Mouse (Mus musculus) layer of hippocampus, adult 6 months (tissue): ENCODE results near the gene Grtp1. TPM values are rescaled to one million over a fixed set of nuclear protein-coding genes. Genes with fewer than 3 reads are reported as not detected.

Source experiments
- long read RNA-seq, 2 experiments: library from polyadenylated mRNA; unstranded; transcript quantifications; one replicate each; pipeline ENCODE4 v2.0.0; 2019 to 2020
- microRNA-seq: library from miRNA; unstranded; fragments of <30 nt; microRNA quantifications from one replicate; pipeline ENCODE4 v1.2.0, GENCODE M21; 2020
- polyA plus RNA-seq: library from polyadenylated mRNA; unstranded; fragments of <200 nt; fragmentation: Nextera tagmentation; gene quantifications from 2 replicates; pipeline ENCODE4 v1.2.3, GENCODE M21; 2021

The Grtp1 gene
- polyA plus RNA-seq, result 3.8 and 5.3 TPM in 2 replicates
- long read RNA-seq, experiment 1, transcript Grtp1-206 (8 exons, 3,013 nt), result major isoform, 9 of 9 reads
- long read RNA-seq, experiment 1, partial matches to known transcripts, result 0 of 9 reads
- long read RNA-seq, experiment 1, other reads (novel, unspliced or antisense), result 0 of 9 reads
- long read RNA-seq, experiment 2, transcript Grtp1-206 (8 exons, 3,013 nt), result major isoform, 17 of 22 reads
- long read RNA-seq, experiment 2, partial matches to known transcripts, result 0 of 22 reads
- long read RNA-seq, experiment 2, other reads (novel, unspliced or antisense), result 5 of 22 reads

DNA sequence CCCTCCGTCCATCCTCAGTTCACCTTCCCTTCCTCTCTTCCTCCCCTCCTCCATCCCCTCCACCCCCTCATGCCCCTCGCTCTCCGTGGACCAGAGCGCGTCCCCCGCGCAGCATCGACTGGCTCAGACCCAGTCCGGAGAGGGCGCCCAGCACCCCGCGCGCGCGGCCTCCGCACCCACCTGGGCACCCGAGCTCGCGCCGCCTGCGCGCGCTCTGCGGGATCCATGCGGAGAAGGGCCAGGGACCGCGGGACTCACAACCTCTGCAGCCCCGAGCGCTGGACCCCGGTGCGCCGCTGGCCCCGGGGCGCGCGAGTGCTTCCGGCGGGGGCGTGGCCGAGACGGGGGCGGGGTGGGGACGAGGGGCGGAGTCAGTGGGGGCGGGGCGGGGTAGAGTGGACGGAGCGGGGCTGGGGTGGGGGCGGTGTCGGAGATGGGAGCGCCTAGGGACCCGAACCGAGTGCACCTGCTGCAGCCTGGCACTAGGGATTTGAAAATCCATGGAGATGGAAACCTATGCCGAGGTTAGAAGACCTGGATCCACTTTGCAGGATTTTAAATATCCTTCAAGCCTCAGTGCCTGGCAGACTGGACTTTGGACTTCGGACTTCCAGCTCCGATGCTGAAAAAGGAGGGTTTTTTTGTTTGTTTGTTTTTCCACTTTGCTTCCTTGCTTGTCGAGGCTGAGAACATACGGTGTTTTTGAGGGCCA lies at the start of gene Grtp1:
Gene Grtp1, minus strand, starts transcription at position 320 of the 712 bp plus-strand sequence.

DNA sequence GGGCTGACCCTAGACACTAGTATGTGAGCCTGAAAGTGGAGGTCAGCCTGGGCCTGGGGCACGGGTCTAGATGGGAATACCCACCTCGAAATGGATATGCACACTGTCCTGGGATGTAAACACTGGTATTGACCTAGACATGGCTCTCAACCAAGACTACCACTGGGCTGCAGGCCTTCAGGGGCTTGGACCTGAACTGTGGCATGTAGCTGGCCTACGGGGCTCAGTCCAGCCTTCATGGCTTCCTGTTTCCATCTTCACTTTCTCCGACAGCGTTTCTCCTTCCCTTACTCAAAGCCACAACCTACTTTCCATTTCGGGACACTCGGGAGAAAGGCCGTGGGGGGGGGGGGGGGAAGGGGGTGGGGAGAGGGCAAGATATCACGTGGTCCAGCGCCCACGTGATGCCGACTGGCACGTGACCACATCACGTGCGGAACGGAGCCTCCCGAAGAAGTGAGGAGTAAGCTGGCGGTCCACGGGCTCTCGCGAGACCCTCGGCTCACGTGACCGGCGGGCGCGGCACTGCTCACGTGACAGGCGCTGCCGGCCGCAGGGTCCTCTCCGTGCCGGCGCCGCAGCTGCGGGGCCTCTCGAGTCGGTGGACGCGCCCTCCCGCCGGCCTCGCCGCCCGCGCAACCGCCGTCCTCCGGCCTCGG lies 41.6 kb downstream of the Grtp1 start, which contains the start of gene Lamp1:
Gene Lamp1, plus strand, starts transcription at position 444 of the 659 bp plus-strand sequence.

Small RNA genes within 50 kb of the gene (microRNA-seq; reads per million reads assigned to microRNA genes)
- gene Mir1968, result 13.5 reads per million, percentile 37 among the genes with 10 or more reads in this experiment
- not detected for gene Mir7065

Other genes starting within 250 kb of the Grtp1 start
- not detected in 2 replicates for gene F7, start 174.6 kb downstream of the Grtp1 start, polyA plus RNA-seq
- 0.10 TPM in 1 of 2 replicates, not detected in the other for gene F10, start 163.3 kb downstream of the Grtp1 start, polyA plus RNA-seq
- 0.93 and 1.0 TPM in 2 replicates for gene Proz, start 139.7 kb downstream of the Grtp1 start, polyA plus RNA-seq
- 15.1 and 16.8 TPM in 2 replicates for gene Pcid2, start 95.2 kb downstream of the Grtp1 start, polyA plus RNA-seq
- 35.6 and 37.3 TPM in 2 replicates for gene Cul4a, start 95.0 kb downstream of the Grtp1 start, polyA plus RNA-seq
- gene Lamp1, start 41.5 kb downstream of the Grtp1 start, polyA plus RNA-seq, result 264 and 344 TPM in 2 replicates
- gene Adprhl1, start 53.5 kb upstream of the Grtp1 start, polyA plus RNA-seq, result not detected in 2 replicates
- 20.3 and 22.2 TPM in 2 replicates for gene Dcun1d2, start 87.5 kb upstream of the Grtp1 start, polyA plus RNA-seq
- 26.9 and 27.5 TPM in 2 replicates for gene Tmco3, start 87.6 kb upstream of the Grtp1 start, polyA plus RNA-seq
- 34.3 and 41.7 TPM in 2 replicates for gene Tfdp1, start 138.1 kb upstream of the Grtp1 start, polyA plus RNA-seq
- gene Atp4b, start 196.2 kb upstream of the Grtp1 start, polyA plus RNA-seq, result not detected in 2 replicates
- not detected in 2 replicates for gene Grk1, start 204.5 kb upstream of the Grtp1 start, polyA plus RNA-seq
- gene Tmem255b, start 234.6 kb upstream of the Grtp1 start, polyA plus RNA-seq, result 6.6 and 8.3 TPM in 2 replicates